Mouse (Mus musculus): ENCODE results near the gene Fnbp4. TPM values are rescaled to one million over a fixed set of nuclear protein-coding genes. Genes with fewer than 3 reads are reported as not detected.
A peak's percentile ranks its signal among the peaks of the same experiment; 100 is the strongest.
"Not testable (repeated sequence)": the region's sequence is repeated elsewhere in the genome, so short reads cannot be mapped to it uniquely, and the experiment has no call there.

The Fnbp4 gene
- total and polyA plus RNA-seq, 3 experiments, result 27.0 to 52.2 (median 36.1) TPM

- DNase-seq, result peak; percentile 41
Measured at GRCm38 (mm10) chr2:90782901-90783486, 37.8 kb downstream of the Fnbp4 start.

DNA sequence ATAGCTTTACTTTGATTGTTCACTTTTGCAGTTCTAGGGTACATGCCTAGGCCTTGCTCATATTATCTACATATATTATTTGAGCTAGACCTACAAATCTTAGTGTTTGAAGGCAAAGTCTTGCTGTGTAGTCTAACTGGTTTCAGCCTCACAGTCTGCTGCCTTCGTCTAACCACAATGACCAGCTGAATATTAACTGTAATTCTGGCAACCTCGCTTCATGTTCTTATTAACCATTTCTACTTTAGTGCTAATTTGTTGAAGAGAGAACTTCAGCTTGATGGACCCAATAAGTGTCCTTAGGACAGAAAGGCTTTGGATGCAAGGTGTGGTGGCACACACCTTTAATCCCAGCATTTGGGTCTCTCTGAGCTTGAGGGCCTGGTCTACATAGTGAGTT lies 43.0 kb downstream of the Fnbp4 start:
- DNase-seq, result no peak

- DNase-seq, result no peak
Measured at GRCm38 (mm10) chr2:90808241-90809126, 63.3 kb downstream of the Fnbp4 start.

- DNase-seq, result no peak
Measured at GRCm38 (mm10) chr2:90810751-90811150, 65.6 kb downstream of the Fnbp4 start.

GRCm38 (mm10) chr2:90815266-90815665 lies 70.1 kb downstream of the Fnbp4 start:
- DNase-seq, result no peak

DNA sequence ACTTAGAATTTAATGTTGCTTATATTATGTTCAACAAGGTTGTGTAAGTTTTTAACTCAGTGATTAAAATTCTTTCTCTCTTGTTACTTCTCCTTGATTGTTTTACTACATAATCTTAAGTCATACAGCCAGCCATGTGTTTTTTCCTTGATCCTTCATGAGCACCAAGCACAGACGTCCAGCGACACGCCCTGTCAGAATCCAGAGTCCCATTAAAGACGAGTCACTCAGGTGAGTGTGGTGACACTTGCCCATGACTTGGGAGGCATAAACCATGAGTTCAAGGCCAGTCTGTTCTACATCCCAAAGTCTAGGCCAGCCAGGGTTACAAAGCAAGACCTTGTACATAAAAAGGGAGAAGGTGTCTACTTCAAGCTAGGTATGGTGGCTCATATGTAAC lies 71.0 kb downstream of the Fnbp4 start:
- DNase-seq, result no peak

- DNase-seq, result no peak
Measured at GRCm38 (mm10) chr2:90818710-90819109, 73.5 kb downstream of the Fnbp4 start.

DNA sequence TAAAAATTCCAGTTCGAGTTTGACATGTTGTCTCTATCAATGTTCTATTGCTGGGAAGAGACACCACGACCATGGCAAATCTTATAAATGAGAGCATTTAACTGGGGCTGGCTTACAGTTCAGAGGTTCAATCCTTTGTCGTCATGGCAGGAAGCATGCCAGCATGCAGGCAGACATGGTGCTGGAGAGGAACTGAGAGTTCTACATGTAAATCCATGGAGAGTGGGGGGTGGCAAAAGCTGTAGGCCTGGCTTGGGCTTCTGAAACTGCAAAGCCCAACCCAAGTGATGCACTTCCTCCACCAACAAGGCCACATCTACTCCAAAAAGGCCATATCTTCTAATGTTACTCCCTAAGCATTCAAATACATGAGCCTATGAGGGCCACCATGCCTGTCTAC lies 75.7 kb downstream of the Fnbp4 start:
- no peak for DNase-seq

GRCm38 (mm10) chr2:90822978-90823377 lies 77.8 kb downstream of the Fnbp4 start:
- no peak for DNase-seq

GRCm38 (mm10) chr2:90823781-90824180 lies 78.6 kb downstream of the Fnbp4 start:
- no peak for DNase-seq

DNA sequence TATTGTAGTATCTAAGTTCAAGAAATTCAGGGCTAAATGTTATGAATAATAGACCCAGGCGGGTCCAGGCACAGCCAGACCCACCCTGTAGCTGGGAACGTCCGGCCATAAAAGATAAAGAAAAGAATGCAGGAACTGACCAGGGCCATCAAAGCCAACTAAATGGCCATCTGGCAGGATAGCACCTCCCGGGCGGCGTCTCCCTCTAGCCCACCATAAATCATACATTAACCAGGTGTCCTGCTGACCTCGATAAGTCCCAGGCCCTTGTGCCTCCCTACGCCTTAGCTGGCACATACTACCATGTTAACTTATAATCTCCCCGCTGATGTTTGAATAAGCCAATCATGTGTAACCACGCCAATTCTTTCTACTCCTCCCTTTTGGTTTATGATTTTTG lies 79.4 kb downstream of the Fnbp4 start:
- DNase-seq, result not testable (repeated sequence)

DNA sequence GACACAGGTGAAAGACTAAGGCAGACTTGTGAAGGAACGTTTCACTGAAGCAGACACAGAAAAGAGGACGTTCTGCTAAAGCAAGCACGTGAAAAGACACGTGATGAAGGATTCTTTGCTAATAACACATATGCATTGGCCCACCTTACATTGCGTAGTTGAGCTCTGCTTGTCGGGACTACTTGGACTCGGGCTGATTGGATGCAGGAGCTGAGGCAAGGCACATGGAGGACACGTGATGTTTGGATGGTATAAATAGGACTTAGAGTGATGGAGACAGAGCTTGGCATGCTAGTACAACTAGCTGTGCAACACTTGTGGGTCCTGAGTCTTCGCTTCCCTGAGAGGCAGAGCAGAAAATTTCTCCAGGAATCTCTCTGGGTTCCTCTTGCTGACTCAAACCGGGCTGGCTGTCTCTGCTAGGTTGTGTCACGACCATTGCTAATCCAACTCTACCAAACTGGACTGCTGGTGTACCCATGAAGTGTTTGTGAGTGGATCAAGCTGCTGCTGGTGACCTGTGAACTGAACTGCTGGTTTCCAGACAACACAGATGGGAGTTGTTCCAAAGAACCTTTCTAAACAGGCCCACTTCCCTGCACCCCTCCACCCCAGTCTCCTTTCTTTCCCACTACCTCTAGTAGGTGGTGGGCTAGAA lies 80.5 kb downstream of the Fnbp4 start:
- no peak for DNase-seq

GRCm38 (mm10) chr2:90828739-90829138 lies 83.6 kb downstream of the Fnbp4 start:
- DNase-seq, result no peak

Other genes with a start within 250 kb of the Fnbp4 start
- gene Ptprj, start 164.7 kb upstream of the Fnbp4 start, total RNA-seq (2021), result 10 to 100 TPM; 15.2 to 20.6 TPM
- gene Ptprj, start 164.7 kb upstream of the Fnbp4 start, polyA plus RNA-seq (2012; rRNA removed), result 2.4 and 2.6 TPM in 2 replicates
- 10 to 100 TPM; 18.8 to 19.7 TPM for gene Nup160, start 68.2 kb upstream of the Fnbp4 start, total RNA-seq (2021)
- gene Nup160, start 68.2 kb upstream of the Fnbp4 start, polyA plus RNA-seq (2012; rRNA removed), result 1.3 and 2.1 TPM in 2 replicates
- gene Agbl2, start 37.4 kb downstream of the Fnbp4 start, total RNA-seq (2021), result 1 to 10 TPM; 1.1 to 1.3 TPM
- 0.51 and 0.58 TPM in 2 replicates for gene Agbl2, start 37.4 kb downstream of the Fnbp4 start, polyA plus RNA-seq (2012; rRNA removed)
- 100 to 1,000 TPM; 264 to 267 TPM for gene Mtch2, start 101.8 kb downstream of the Fnbp4 start, total RNA-seq (2021)
- 28.9 and 36.0 TPM in 2 replicates for gene Mtch2, start 101.8 kb downstream of the Fnbp4 start, polyA plus RNA-seq (2012; rRNA removed)
- gene C1qtnf4, start 140.5 kb downstream of the Fnbp4 start, total RNA-seq (2021), result 1 to 10 TPM; 1.6 to 1.9 TPM
- gene C1qtnf4, start 140.5 kb downstream of the Fnbp4 start, polyA plus RNA-seq (2012; rRNA removed), result 13.8 and 19.6 TPM in 2 replicates
- gene Kbtbd4, start 159.4 kb downstream of the Fnbp4 start, total RNA-seq (2021), result 10 to 100 TPM; 30.0 to 31.2 TPM
- 15.6 and 20.2 TPM in 2 replicates for gene Kbtbd4, start 159.4 kb downstream of the Fnbp4 start, polyA plus RNA-seq (2012; rRNA removed)
- 100 to 1,000 TPM; 337 to 401 TPM for gene Ndufs3, start 159.5 kb downstream of the Fnbp4 start, total RNA-seq (2021)
- 176 and 178 TPM in 2 replicates for gene Ndufs3, start 159.5 kb downstream of the Fnbp4 start, polyA plus RNA-seq (2012; rRNA removed)
- 10 to 100 TPM; 82.8 to 88.4 TPM for gene Celf1, start 195.0 kb downstream of the Fnbp4 start, total RNA-seq (2021)
- gene Celf1, start 195.0 kb downstream of the Fnbp4 start, polyA plus RNA-seq (2012; rRNA removed), result 19.8 and 24.2 TPM in 2 replicates

Data from adrenal gland, adult 2 months (tissue).